Mouse (Mus musculus) intestine, postnatal 0 days (tissue): ENCODE measurements around the gene Nemp1. TPM values are rescaled to one million over a fixed set of nuclear protein-coding genes. Genes with fewer than 3 reads are reported as not detected.
A peak's percentile ranks its signal among the peaks of the same experiment; 100 is the strongest.

Source experiments
- ATAC-seq: fragments of 200-750 bp; cut with Nextera tagmentation; 2 replicates; pipeline ENCODE4 v1.8.0; 2017; ENCODE audit warnings: mild to moderate bottlenecking, moderate TSS enrichment, moderate library complexity
- H3K27ac ChIP-seq: fragments of 300-500 bp; sonication (generic); 2 replicates; pipeline ENCODE4 v1.5.1; 2014; ENCODE audit warnings: mild to moderate bottlenecking, low read depth, low read length, moderate library complexity
- H3K27me3 ChIP-seq: fragments of 300-500 bp; sonication (generic); replicated peaks from 2 replicates; pipeline ENCODE4 v1.6.1; 2014; ENCODE audit warnings: low read length, mixed read lengths; ENCODE audit not compliant: control insufficient read depth, insufficient read depth
- H3K36me3 ChIP-seq: fragments of 300-500 bp; sonication (generic); 2 replicates; pipeline ENCODE4 v1.6.1; 2014; ENCODE audit warnings: mild to moderate bottlenecking, moderate library complexity; ENCODE audit not compliant: control insufficient read depth, insufficient read depth
- H3K4me1 ChIP-seq: fragments of 300-500 bp; sonication (generic); replicated peaks from 2 replicates; pipeline ENCODE4 v1.6.1; 2014; ENCODE audit warnings: antibody characterized with exemption, low read length, mixed read lengths; ENCODE audit not compliant: control insufficient read depth, insufficient read depth
- H3K4me2 ChIP-seq: fragments of 300-500 bp; sonication (generic); replicated peaks from 2 replicates; pipeline ENCODE4 v1.6.1; 2014; ENCODE audit warnings: low read depth, mild to moderate bottlenecking, moderate library complexity
- H3K4me3 ChIP-seq: fragments of 300-500 bp; sonication (generic); 2 replicates; pipeline ENCODE4 v1.5.1; 2014; ENCODE audit warnings: low read depth, low read length
- H3K9ac ChIP-seq: fragments of 300-500 bp; sonication (generic); 2 replicates; pipeline ENCODE4 v1.6.1; 2014; ENCODE audit warnings: mild to moderate bottlenecking, low read depth, low read length
- H3K9me3 ChIP-seq: fragments of 300-500 bp; sonication (generic); 2 replicates; pipeline ENCODE4 v1.6.1; 2016; ENCODE audit warnings: mixed run types; ENCODE audit not compliant: control insufficient read depth
- CTCF ChIP-seq: sonication (generic); IDR thresholded peaks from 2 replicates; pipeline ENCODE4 v1.5.1; 2016; ENCODE audit warnings: low read depth, mild to moderate bottlenecking, control low read depth, antibody characterized with exemption, moderate library complexity
- WGBS: fragments of 180-500 bp; shearing (Covaris S2); extraction: QIAGEN DNeasy Blood & Tissue Kit; methylation state at CpG from one replicate; pipeline ENCODE4 v1.1.7; 2014; 5-methylcytosine and 5-hydroxymethylcytosine counted together
- polyA plus RNA-seq: library from polyadenylated mRNA; unstranded; fragments of >200 nt; fragmentation: Nextera tagmentation; extraction: Ambion mirVana; gene quantifications from 2 replicates; pipeline ENCODE4 v1.2.1, GENCODE M21; 2015

Gene Nemp1
- 2.9 and 3.2 TPM in 2 replicates for polyA plus RNA-seq

DNA sequence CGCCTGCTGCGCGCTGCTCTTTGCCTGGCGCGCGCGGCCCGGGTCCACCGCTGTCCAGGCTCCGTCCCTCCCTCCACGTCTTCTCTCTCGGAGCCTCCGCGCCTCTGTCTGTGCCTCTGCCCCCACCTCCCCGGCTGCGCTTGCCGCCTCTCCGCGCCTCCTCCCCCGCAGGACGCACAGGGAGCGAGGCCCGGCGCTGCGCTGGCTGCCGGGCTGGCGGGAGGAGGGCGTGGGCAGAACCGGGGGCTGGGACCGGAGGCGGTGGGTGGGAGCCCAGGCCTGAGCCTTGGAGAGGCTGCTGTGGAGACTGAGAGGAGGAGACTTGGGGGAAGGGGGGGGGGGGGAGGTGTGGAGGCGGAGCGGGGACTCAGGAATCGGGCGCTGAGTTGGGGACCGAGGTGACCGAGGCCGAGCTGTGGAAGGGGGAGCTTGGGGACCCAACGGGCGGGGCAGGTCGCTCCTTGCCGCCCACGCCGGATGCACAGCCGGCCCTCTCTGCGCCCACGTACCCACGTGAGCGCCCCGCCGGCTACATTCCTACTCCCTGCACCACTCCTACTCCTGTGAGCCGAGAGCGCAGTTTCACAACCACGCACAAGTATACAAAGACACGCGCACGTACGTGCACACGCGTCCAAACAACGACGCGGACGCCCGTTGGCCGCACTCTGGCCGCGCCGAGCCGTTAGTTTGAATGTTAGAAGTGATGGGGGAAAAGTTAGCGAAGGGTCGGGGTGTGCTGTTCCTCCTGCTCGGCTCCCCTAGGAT lies at the start of gene Nemp1:
Nemp1 (plus strand) TSS at position 401 of the 768 bp plus-strand sequence.
- Histone ChIP-seq H3K27me3 (no peaks in the 10 kb centered on the region; the same call in 1 of the 2 replicates), H3K36me3 (no peaks in the 10 kb centered on the region; the same call in 1 of the 2 replicates), H3K9me3 (no peaks in the 10 kb centered on the region), H3K4me2 (peak within 1 kb of the TSS; percentile 93), H3K4me1 (no peaks in the 10 kb centered on the region; the same call in 1 of the 2 replicates), H3K9ac (peak within 1 kb of the TSS; percentile 67), H3K27ac (peak within 1 kb of the TSS; percentile 81), H3K4me3 (peak within 1 kb of the TSS; percentile 56)
- WGBS: under 1% methylated on average over 64 of the region's 73 CpGs
- peak; percentile 62 for ATAC-seq
- no peak for TF ChIP-seq CTCF

DNA sequence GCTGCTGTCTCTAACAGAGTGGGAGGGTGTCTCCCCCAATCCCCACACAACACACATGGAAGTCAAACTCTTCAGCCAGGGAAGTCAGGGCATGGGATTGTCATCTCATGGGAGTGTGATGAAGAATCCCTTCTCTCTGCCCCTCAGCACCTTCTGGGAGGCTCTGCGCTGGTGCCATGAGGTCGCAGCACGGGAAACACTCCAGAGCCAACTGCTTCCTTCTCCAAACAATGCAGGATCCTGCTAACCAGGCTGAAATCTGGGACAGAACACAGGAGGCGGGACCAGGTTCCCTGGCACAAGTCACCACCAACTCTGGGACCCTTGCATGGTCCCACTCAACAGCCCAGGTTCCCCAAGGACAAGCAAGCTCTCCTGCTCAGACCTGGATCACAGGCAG lies 49.4 kb upstream of the Nemp1 start:
- Histone ChIP-seq H3K4me1 (peaks cover 9% of the 10 kb centered on the region; the same call in 1 of the 2 replicates), H3K4me3 (no peak overlapping the region), H3K36me3 (peaks cover 9% of the 10 kb centered on the region; the same call in 1 of the 2 replicates), H3K9ac (no peak overlapping the region), H3K9me3 (no peaks in the 10 kb centered on the region), H3K27ac (no peak overlapping the region), H3K4me2 (no peak overlapping the region), H3K27me3 (no peaks in the 10 kb centered on the region)
- no peak for TF ChIP-seq CTCF
- WGBS: 44% methylated on average over 4 of the region's 4 CpGs
- ATAC-seq: no peak

DNA sequence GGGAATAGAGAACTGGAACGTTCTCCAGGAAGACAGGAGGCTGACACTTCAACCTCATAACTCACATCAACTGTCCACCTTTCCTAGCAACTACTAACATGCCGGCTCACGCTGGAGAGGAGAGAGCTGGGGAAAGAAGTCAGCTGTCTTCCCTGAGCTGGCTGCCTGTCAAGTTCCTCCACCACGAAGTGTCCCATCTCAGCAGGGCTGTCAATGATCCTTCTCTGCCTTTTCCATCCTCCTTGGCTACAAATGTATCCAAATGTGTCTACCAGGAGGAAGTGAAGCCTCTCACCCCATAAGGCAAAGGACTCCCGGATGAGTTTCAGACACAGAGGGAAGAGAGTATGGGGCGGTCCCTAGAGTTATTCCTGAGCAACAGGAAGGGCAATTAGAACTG lies 48.5 kb upstream of the Nemp1 start:
- H3K4me3 ChIP-seq: no peak overlapping the region
- H3K4me2 ChIP-seq: peak overlapping the region; percentile 94
- peaks cover 9% of the 10 kb centered on the region; the same call in 1 of the 2 replicates for H3K4me1 ChIP-seq
- no peak for ATAC-seq
- H3K27me3 ChIP-seq: no peaks in the 10 kb centered on the region
- H3K9me3 ChIP-seq: no peaks in the 10 kb centered on the region
- no peak overlapping the region for H3K9ac ChIP-seq
- H3K27ac ChIP-seq: peak overlapping the region; percentile 21; the same call in 1 of the 2 replicates
- WGBS: 41% methylated on average over 6 of the region's 6 CpGs
- H3K36me3 ChIP-seq: 0 out of 2 replicates have a peak, but pooled peaks cover 8% of the 10 kb centered on the region
- no peak for TF ChIP-seq CTCF

DNA sequence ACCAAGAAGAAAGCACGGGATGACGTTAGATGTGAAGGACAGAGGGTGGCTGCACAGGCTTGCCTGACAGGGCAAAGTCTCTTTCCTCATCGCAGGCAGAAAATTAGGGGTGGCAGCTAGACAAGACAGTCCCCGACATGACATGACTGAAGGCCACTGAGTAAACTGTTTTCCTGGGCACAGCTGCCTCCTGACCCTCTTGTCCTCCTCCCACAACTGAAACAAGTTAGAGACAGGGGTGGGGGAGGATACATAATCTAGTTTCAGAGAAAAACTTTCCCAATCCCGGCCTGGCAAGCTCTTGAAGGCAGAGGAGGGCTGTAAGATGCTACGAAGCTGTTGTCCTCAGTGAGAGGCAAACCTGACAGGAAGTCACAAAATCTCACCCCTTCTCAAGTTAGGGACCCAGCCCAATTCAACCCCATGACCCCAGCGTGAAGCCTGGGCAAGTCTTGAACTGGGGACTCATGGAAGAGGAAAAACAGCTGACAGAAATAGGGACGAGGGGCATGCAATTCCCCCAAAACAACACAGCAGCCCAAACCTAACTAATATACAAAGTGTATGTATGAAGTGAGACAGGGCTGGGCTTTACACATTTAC lies 47.5 kb upstream of the Nemp1 start:
- peak overlapping the region; percentile 2; the same call in 1 of the 2 replicates for H3K9ac ChIP-seq
- peaks cover 9% of the 10 kb centered on the region; the same call in 1 of the 2 replicates for H3K4me1 ChIP-seq
- H3K9me3 ChIP-seq: no peaks in the 10 kb centered on the region
- H3K27me3 ChIP-seq: no peaks in the 10 kb centered on the region
- peak overlapping the region; percentile 63 for H3K4me3 ChIP-seq
- peak overlapping the region; percentile 92; the same call in 1 of the 2 replicates for H3K27ac ChIP-seq
- no peak for ATAC-seq
- H3K36me3 ChIP-seq: 0 out of 2 replicates have a peak, but pooled peaks cover 8% of the 10 kb centered on the region
- TF ChIP-seq CTCF: no peak
- WGBS: 24% methylated on average over 8 of the region's 8 CpGs
- H3K4me2 ChIP-seq: peak overlapping the region; percentile 94

DNA sequence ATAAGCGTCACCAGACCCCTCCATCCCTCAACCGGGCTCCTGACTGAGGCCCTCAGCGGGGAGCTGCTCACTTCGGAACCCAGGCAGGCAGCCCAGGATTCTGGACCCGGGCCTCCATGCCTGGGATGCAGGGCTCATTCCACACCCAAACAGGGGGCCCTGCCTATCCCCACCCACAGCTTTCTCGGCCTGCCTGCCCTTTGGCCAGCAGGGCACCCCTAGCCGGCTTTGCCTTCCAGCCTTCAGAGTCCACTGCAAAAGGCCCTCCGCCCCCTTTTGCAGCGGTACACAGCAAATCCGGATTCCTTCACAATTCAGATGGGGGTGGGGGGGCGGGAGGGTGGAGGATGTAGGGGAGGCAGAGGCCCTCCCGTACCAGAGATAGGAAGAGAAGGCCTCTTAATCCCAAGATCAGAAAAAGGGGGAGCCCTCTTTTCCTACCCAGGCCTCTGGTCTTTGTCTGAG lies 46.7 kb upstream of the Nemp1 start:
- ATAC-seq: no peak
- peak; percentile 37 for TF ChIP-seq CTCF
- Histone ChIP-seq H3K4me3 (peak overlapping the region; percentile 63), H3K9ac (peak overlapping the region; percentile 64), H3K4me2 (peak overlapping the region; percentile 94), H3K4me1 (peaks cover 9% of the 10 kb centered on the region; the same call in 1 of the 2 replicates), H3K36me3 (0 out of 2 replicates have a peak, but pooled peaks cover 8% of the 10 kb centered on the region), H3K27ac (peak overlapping the region; percentile 92), H3K9me3 (no peaks in the 10 kb centered on the region), H3K27me3 (no peaks in the 10 kb centered on the region)
- 4% methylated on average over 11 of the region's 12 CpGs for WGBS
